Mouse (Mus musculus) small intestine, adult 2 months (tissue): Measurements from ENCODE around the gene E130308A19Rik.

Experiments used
- CTCF ChIP-seq: fragments of 200-500 bp; IDR thresholded peaks from 2 replicates; pipeline ENCODE4 v1.5.1; 2012; ENCODE audit warnings: low read depth, mild to moderate bottlenecking, control low read depth, inconsistent platforms, low read length, moderate library complexity, mixed read lengths; ENCODE audit not compliant: insufficient replicate concordance, insufficient read length; ENCODE audit errors: extremely low read depth
- POLR2A ChIP-seq: fragments of 200-500 bp; IDR thresholded peaks from 2 replicates; pipeline ENCODE4 v1.6.1; 2012; ENCODE audit warnings: low read depth, mild to moderate bottlenecking, control low read depth, inconsistent platforms, low read length, moderate library complexity

DNA sequence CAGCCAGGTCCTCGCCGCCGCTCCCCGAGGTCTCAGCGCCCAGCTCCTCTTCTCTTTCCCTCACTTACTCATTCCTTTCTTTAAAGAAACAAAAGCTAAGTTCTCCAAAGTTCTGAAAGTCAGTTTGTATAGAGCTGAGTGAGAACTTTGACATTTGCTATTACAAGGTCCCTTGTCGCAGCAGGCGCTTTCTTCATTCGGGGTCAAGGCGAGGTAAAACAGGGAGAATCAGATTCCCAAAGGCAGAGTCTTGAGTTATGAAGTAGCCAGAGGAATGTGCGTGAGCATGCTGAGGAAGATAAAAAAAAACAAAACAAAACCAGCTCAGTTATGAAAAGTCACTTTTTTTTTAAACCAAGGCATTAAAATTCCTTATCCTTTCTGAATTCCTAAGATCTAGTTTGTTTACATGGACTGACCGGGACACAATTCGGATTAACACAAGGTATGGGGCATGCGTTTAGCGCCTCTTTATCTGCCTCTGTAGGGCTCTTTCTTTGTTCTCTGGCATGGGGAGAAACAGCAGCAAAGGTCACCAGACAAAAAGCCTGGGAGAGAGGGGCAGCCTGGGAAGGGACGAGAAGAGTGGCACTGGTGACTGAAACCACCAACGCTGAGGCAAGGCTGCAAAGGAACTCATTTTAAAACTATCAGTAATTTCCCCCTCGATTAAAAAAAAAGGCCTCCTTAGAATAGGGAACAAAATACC lies 146.3 kb downstream of the E130308A19Rik start:
- TF ChIP-seq POLR2A = no peak
- TF ChIP-seq CTCF = no peak
